Mouse (Mus musculus) adrenal gland, postnatal 10 days (tissue): Measurements from ENCODE around the gene Rab3a. TPM values are rescaled to one million over a fixed set of nuclear protein-coding genes. Genes with fewer than 3 reads are reported as not detected.

Source experiments
- DNase-seq: peaks from one replicate; pipeline ENCODE4 v3.0.0; 2021; ENCODE audit warnings: mixed read lengths
- long read RNA-seq, 2 experiments: library from polyadenylated mRNA; stranded (forward); transcript quantifications; one replicate each; pipeline ENCODE4 v2.0.0; 2021
- total RNA-seq, 2 experiments: library from RNA; stranded (reverse); gene quantifications; 2 replicates each; pipeline ENCODE4 v1.2.3; 2021

Gene Rab3a
- total RNA-seq, result 10 to 100 TPM; 53.3 to 53.9 TPM
- long read RNA-seq, experiment 1, transcript Rab3a-201 (5 exons, 1,363 nt), result major isoform, 26 of 55 reads
- long read RNA-seq, experiment 1, partial matches to known transcripts, result 19 of 55 reads
- long read RNA-seq, experiment 1, other reads (novel, unspliced or antisense), result 10 of 55 reads
- long read RNA-seq, experiment 2, transcript Rab3a-201 (5 exons, 1,363 nt), result major isoform, 24 of 45 reads
- long read RNA-seq, experiment 2, partial matches to known transcripts, result 0 of 45 reads
- long read RNA-seq, experiment 2, other reads (novel, unspliced or antisense), result 18 of 45 reads

- peak; percentile 97 for DNase-seq
These were observed at the start of gene Rab3a for GRCm38 (mm10) chr8:70754043-70754870. Gene Rab3a (plus strand): TSS chr8:70754679.

- DNase-seq, result peak; percentile 68
These were observed 46.2 kb upstream of the Rab3a start for GRCm38 (mm10) chr8:70708281-70708680.

- no peak for DNase-seq
These were observed 44.7 kb upstream of the Rab3a start for GRCm38 (mm10) chr8:70709794-70710193.

DNA sequence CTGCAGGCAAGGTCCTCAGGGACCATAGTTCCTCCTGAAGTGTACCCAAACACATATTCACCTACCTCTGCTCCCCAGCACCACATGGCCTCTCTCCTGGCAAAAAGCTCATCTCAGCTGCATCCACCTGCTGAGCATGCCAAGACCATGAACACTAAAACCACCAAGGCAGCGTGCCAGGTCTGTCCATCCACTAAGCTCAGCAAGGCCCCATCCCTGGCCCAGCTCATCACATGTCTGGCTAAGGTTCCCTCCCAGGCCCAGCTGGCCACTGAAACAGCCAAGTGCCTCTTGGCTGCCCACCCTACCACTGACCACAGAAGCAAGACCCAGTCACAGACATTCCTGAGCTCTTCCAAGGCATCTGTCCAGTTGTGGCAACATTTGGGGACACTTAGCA is 44.2 kb upstream of the Rab3a start:
- DNase-seq, result peak; percentile 42

DNA sequence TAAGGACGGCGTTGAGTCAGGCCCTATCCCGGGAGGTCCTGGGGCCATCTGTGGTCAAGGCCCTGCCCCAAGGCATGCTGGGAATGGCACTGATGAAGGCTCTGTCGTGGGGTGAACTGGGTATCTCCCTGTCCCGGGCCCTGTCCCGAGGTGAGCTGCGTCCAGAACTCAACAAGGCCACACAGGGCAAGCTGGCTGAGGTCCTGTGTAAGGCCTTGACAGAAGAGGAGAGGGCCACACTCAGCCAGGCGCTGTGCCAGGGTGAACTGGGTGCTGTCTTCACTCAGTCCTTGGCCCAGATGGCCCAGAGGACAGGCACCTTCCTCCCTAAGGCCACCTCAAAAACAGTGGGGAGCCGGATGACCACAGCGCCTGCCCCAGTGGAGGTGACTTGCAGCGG is 43.4 kb upstream of the Rab3a start:
- peak; percentile 78 for DNase-seq

- DNase-seq, result no peak
These were observed 40.5 kb upstream of the Rab3a start for GRCm38 (mm10) chr8:70713991-70714390.

DNA sequence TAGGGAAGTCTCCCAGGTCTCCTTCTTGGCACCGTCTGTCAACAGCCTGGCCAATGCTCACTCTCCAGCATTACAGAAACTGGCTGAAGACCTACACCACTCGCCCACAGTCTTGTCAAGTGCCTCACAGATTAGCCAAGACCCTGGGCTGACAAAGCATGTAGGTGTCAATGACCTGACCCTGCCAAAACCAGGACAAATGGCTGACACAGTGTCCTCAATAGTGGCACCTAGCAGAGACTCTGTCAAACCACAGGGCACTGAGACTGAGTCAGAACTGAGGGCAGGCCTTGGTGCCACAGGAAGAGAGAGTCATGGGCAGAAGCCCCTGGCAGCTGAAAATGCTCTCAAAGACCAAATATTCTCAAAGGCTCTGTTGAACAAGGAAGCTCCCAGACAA is 39.4 kb upstream of the Rab3a start:
- DNase-seq, result no peak

GRCm38 (mm10) chr8:70716521-70717400 is 37.7 kb upstream of the Rab3a start:
- no peak for DNase-seq

- DNase-seq, result peak; percentile 78
These were observed 36.2 kb upstream of the Rab3a start, which contains the start of gene Gm3336 for GRCm38 (mm10) chr8:70718297-70718696. Gene Gm3336 (plus strand): TSS chr8:70718543.

DNA sequence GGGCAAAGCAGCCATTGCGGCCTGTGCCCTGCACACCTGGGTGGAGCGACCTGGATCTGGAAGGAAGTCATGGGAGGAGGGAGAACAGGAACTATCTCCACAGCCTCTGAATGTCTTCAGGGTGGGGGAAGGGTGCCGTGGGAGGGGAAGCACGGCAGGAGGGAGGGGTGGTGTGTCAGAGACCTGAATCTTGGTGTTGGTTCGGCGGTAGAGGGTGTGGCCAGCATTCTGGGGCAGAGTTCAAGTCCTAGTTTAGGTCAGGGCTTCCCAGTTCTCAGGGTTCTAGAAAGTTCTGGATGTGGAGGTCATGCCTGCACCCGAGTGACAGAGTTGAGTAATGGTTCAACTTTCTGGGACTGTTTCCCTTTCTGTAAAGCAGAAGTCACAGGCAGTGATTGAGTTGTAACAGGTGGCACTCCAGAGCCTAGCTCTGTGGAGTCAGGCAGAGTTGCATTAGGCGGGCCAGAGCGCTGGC is 34.6 kb upstream of the Rab3a start:
- DNase-seq, result no peak

GRCm38 (mm10) chr8:70720739-70721138 is 33.7 kb upstream of the Rab3a start:
- peak; percentile 87 for DNase-seq

DNA sequence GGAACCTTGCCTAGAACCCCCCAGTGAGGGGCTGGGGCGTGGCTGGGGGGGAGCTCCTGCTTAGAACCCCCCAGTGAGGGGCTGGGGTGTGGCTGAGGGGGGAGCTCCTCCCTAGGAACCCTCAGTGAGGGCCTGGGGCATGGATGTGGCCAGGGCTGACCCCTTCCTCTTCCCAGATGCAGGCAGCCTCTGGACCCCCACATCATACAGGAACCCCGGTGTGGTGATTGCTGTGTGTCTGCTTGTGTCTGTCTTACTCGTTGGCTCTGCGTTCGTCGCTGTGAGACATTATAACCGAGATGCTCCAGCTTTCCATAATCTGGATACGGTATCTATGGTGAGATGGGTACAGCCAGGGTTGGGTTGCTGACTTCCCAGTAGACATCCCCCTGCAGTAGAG is 32.9 kb upstream of the Rab3a start:
- DNase-seq, result no peak

- DNase-seq, result no peak
These were observed 30.8 kb upstream of the Rab3a start, which contains the start of gene Pde4c for GRCm38 (mm10) chr8:70723486-70724210. Gene Pde4c (plus strand): TSS chr8:70723720.

DNA sequence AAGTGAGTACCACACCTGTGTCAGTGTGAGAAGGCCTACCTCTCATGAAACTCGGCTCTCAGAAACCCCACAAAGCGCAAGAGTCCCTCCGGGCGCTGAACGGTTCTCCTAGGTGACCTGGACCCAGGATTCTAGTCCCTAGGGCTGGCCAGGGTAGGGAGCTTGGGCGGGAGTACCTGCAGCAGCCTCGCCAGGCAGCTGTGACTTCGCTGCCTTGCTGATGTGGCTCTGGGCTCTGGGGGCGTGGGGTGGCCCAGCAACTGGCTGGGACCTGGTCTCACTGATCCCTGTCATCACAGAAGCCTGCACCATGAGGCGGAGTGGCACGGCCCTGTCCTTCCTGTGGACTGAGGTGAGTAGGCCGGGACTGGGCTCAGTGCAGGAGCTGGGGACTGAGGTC is 30.3 kb upstream of the Rab3a start:
- no peak for DNase-seq

DNA sequence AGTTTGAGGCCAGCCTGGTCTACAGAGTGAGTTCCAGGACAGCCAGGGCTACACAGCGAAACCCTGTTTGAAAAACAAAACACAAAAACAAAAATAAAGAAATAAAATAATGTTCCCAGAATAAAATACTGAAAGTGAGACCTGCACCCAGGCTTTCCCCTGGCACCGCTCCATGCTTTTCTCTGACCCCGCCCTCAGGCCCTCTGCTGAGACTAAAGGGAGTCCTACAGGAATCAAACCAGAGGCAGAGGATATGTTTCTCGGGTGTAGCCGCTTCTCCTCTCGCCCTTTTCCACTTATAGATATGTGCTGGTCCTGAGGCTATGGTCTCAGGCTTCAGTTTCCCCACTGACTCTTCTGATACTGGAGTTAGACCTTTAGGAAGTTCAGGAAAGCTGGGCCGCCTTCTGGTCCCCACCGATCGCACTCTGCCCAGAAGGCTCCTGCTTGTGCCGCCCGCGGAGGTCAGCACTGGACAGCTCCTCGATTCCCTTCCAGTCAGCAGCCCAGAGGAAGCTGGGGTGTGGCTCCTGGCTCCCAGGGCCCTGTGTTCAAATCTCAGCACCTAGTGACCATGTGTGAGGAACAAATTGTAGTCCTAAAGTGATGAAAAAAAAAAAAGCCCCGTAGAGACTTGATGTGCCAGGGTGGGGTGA is 28.6 kb upstream of the Rab3a start:
- peak; percentile 72 for DNase-seq

DNA sequence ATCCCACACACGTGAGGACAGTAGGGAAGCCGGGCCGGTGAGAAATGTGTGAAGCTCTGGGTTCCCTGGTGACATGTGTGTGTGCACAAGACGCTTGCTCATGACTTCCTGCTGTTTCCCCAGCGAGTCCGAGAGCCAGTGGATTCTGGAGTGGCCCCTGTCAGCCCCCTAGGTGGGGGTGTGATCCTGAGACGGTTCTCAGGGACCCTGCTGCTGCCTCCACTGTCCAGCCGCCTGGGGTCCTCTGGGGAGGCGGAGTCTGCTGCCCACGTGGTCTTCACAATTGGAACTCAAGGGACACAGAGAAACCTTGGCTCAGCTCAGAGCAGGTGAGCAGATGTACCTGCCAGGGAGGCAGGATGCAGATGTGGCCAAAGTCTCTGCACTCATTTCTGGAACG is 27.8 kb upstream of the Rab3a start:
- no peak for DNase-seq

DNA sequence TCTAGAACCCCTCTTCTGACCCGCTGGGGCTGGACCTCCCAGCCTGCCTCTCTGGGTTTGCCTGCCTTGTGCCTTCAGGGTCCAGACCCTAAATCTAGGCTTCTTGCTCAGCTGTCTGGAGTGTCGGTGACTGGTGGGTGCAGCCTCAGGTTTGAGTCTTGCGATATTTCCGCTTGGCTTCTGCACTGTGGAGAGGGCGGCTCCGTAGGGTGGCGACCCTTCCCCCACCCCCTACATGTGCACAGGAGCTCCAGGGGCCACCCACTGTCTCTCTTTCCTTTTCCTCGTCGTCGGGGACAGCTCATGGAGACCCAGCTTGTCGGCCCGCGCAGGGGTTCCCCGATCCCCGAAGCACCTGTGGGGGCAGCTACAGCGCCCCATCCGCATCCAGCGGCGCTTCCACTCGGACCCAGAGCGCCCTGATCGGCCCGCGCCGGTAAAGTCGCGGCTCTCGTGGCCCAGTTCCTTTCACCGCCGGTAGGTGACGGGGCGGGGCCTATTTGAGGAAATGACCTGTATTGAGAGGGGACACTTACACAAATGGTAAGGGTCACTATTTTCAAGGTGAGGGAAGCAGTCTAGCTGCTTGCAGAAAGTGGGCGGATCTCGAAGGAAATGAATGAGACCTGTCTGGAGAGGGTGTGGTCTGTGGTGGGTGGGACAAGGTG is 24.5 kb upstream of the Rab3a start:
- DNase-seq, result no peak

GRCm38 (mm10) chr8:70730956-70731355 is 23.5 kb upstream of the Rab3a start:
- DNase-seq, result no peak

DNA sequence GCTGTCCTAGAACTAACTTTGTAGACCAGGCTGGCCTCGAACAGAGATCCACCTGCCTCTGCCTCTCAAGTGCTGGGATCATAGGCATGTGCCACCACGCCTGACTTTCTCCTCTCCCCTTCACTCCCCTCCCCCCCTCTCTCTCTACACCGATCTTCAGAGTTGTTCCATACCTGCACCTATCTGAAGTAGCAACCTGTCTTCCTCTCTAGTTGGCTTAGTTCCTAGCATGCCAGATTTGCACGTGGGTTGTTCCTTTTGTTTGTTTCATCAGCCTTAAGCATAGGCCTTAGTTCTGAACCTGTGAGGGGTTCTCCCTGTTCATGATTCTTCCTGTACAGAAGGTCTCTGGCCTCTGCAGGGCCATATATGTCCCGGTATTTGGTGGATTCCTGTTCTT is 16.8 kb upstream of the Rab3a start:
- no peak for DNase-seq

- DNase-seq, result no peak
These were observed 16.3 kb upstream of the Rab3a start for GRCm38 (mm10) chr8:70738211-70738610.

DNA sequence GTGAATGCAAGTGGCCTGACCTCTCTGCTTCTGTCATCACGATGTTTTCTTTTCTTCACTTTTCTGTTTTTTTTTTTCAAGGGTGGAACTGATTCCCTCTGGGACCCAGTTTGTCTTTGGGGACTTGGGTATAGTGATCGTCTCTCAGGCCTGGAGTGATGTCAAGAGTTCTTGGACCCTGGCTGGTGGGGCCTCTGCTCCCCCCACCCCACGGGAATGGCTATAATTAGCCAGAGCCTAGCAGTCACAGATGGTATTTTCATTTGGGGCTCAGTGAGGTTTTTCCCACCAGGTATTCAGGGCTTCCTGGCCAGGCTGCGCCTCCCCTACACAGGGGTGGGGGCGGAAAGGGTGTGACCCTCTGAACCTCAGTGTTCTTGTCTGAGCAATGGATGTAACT is 12.8 kb upstream of the Rab3a start:
- DNase-seq, result no peak
